Mouse (Mus musculus) spleen, adult 18-20 months (tissue): Measurements from ENCODE around the gene Gucy1b1.

Experiments used
- DNase-seq, 2 experiments: peaks; one replicate each; pipeline ENCODE4 v3.0.0; 2022; ENCODE audit warnings: mixed read lengths in 2 of 2

The Gucy1b1 gene

GRCm38 (mm10) chr3:82074201-82074851 is at the start of gene Gucy1b1:
Gucy1b1 (minus strand) TSS chr3:82074689.
- DNase-seq, result peak; percentile 5 to 11

- no peak for DNase-seq
Observed at GRCm38 (mm10) chr3:82118916-82119315, 44.4 kb upstream of the Gucy1b1 start.

DNA sequence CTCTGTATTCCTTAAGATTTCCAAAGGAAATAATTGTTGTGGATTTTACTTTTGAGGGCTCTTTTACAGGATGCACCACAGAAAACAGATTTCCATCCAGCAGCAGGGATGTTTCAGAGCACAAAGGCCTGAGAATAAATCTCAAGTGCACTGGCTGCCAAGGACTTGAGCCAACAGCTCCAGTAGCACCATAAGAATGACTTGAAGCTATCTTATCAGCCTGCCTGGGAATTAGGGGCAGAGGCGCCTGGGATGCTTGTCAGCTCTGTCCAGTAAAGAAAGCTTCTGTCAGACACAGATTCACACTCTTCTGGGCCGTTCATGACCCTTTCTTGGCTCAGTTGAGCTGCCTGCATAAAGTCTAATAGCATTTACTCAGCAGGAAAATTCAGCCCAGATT is 38.0 kb upstream of the Gucy1b1 start:
- DNase-seq, result no peak

GRCm38 (mm10) chr3:82111986-82112385 is 37.5 kb upstream of the Gucy1b1 start:
- no peak for DNase-seq

- DNase-seq, result no peak
Observed at GRCm38 (mm10) chr3:82108951-82109350, 34.5 kb upstream of the Gucy1b1 start.

DNA sequence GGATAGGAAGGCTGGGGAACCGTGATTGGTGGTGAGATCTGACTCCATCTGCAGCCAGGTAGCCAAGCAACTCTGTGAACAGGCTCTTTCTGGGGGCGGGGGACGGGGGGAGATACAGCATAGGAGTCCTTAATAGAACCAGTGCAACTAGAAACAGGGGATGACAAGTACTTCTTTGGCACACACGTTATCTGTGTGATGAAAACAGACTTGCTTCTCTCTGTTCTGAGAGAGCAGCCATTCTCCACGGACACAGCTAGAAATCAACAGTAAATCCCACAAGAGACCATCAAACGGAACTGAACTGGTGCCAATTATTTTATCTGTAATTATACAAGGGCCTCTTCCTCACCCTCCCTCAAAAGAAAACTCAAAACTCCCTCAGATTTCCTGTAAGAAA is 29.7 kb upstream of the Gucy1b1 start:
- no peak for DNase-seq

GRCm38 (mm10) chr3:82099127-82099526 is 24.6 kb upstream of the Gucy1b1 start:
- no peak for DNase-seq

DNA sequence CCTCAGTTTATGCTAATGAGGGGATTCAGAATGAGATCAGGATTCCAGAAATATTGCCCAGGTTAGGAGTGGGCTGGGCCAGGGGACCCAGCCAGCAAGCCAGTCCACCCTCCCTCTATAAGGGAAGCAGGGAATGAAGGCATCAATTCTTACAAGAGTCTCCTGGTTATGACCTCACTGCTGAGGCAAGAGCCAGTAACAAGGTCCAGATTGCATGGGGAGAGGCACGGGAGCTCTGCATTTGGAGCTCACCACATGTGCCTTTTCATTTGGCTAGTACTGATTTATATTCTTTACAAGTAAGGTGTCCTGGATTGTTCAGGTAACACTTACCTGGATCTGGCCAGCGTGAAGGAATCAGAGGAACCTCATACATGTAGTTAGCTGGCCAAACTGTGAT is 22.3 kb upstream of the Gucy1b1 start:
- DNase-seq, result no peak

DNA sequence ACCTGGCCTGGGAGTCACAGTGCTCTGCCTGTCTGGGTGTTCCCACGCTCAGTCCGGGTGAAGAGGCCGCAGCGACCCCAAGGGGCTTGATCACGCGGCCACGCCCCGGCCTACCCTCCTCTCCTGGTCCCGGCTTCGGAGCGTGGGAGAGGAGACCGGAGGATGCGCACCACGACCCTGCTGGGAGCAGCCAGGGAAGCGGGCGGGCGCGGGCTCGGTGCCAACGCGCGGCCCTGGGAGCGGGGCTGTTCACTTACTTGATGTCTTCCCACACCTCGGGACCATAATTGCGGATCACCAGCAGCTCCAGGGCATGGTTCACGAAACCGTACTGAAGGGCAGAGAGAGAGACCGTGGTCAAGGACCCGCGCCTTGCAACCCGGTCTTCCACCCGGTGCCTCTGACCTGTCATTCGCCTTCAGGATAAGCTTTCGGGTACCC is 728 bp downstream of the Gucy1b1 start:
- DNase-seq, result peak; percentile 7 to 9

- DNase-seq, result no peak
Observed at GRCm38 (mm10) chr3:82067830-82068229, 6.7 kb downstream of the Gucy1b1 start.

- no peak for DNase-seq
Observed at GRCm38 (mm10) chr3:82061402-82062180, 12.9 kb downstream of the Gucy1b1 start.

DNA sequence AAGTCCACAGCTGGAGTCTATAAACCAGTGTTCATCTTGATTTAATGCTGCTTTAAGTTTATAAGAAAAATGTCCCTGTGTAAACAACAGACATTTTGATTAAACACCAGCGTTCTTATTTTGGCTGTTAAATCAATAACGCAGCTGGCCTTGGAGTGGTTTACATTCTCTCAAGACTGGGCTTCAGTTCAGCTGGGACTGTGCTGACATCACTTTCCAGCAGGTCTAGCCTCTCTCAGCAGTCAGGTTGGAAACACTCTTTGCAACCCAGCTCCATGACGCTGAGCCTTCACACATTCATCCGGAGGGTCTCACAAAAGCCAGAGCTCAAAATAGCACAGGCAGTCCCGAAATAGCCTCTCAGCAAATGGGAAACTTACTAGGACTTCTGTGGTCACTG is 17.3 kb downstream of the Gucy1b1 start:
- no peak for DNase-seq

DNA sequence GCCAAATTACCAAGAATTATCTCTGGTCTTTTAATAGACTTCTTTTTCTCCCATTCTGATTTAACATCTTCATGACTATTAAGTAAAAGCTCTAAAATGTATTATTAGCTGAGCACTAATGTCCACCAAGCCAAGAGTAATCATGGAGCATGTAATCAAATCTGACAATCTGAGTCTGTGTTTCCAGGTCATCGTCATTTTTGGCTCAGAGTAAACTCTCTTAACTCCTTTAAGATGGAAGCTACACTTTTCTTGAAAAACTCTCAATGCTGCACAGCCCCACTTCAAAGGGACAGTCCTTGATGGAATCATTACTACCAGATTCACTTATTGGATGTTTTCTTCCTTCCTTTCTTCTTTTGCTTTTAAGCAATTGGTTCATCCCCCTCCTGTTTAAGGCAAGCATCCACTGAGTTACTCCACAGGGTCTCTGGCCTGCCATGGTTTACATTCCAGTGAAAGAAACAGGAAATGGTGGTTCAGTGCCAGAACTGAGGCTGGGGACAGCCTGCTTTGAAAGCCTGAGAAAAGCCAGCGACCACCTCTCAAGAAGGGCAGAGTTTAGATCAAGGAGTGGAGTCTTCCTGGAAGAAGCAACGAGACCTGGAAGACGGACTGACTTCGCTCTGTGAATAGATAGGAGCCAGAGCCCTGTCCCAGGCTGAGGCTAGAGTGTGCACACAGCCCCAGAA is 20.1 kb downstream of the Gucy1b1 start:
- DNase-seq, result no peak

DNA sequence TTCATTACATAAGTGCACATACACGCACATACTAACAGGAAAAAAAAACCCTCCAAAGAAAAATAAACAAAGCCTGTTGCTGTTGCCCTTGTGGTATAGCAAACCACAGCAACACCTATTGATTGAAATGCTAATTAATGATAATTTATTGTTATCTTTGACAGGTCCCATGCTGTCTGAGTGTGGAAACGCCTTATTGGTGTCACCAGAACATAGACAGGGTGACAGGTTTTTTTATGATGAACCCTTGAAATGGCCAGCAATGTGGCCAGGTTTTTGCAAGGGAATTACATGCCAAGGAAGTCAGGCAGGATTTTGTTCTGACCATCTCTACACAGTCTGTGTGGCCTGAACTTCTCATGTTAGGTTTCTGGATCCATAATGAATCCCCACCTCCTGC is 22.5 kb downstream of the Gucy1b1 start:
- no peak for DNase-seq

DNA sequence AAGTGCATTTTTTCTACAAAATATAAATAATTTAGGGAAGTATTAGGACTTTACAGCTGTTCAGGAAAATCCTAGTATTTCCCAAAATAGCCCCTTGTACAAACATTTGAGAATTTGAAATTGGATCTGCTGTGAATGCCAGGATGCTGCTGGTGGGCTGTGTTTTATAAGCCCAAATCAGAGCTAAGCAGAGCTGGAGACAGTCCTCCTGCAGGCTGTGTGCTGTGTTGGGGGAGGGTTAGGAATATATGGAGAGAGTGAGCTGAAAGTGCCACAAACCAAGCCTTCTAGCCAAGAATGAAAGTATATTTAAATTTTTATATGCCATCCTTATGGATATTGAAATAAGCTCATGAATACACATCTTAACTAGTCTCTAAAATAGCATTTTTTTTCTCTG is 23.0 kb downstream of the Gucy1b1 start:
- DNase-seq, result no peak

DNA sequence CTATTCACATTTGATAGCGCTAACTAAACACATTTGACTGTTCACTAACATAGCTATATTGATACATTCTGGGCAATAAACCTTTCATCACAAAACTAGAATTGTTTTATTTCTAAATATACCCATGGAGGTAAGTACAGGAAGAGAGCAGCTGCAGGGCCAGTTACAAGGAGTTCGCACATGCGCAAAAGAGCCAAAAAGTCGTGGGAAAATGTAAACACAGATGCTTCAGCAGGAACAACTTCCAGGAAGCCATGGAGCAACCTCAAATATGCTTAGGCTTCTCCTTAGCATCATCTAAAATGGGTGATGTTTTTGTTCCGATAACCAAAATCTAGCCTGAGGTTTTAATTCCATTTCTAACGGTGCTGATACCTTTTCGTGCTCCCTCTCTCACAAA is 25.8 kb downstream of the Gucy1b1 start:
- DNase-seq, result no peak

DNA sequence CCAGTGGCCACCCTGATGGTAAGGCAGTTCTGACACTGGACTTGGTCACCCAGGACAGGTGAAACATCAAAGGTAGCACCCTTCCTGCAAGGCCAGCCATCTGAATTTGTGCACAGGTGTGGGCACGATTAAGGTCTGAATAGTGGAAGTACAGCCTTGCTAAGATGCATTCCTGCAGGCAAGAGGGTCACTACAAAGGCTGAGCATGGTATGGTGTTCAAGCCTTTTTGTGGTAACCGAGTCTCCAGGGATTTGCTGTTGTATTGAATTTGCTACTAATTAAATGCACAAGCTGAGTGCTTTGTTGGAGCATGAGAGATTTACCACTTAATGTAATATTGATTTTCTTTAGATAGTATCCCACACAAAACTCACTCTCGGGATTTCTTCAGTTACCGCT is 26.4 kb downstream of the Gucy1b1 start:
- DNase-seq, result no peak

DNA sequence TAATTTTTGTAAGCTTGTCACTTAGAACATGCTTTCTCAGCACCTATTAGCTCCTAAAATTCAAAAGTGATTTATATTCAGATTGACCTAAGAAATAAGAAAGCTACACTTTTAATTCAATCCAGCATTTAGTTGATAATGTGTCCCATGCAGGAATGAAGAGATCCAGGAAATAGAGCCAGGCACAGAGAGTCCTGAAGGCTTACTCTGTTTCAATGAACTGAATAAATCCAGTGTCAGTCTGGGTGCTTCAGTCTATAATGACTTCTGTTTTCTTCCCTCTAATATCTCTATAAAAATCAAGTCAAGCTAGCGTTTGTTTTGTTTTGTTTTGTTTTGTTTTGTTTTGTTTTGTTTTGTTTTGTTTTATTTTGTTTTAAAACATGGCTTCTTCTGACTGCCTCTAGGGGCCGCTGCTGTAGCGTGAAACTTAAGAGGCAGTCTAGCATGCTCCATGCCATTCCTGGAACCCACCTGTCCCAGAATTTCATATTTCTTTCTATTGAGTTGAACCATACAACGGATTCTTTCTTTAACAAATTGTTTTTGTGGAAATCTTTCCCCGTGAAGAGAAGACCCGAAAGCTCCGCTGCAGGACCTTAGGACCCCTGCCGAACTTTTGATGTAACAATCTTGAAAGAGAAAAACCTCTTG is 27.3 kb downstream of the Gucy1b1 start:
- DNase-seq, result peak in 1 of 2 experiments; percentile 10

DNA sequence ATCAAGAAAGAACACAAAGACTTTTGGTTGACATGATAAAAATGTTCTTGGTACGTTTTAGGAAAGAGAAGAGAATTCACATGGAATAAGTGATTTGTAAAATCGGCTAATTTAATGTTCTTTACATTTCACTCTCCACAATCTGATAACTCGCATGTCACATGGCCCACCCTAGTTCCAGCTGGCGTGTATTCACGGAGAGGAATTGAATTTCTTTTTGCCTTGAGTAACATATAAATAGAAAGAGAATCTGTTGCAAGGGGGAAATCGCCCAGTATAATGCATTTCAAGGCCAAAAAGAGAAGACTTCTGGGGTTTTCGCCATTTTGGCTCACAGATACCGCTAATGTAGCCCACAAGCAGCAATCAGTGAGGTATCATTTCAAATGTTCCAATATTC is 28.4 kb downstream of the Gucy1b1 start:
- no peak for DNase-seq

DNA sequence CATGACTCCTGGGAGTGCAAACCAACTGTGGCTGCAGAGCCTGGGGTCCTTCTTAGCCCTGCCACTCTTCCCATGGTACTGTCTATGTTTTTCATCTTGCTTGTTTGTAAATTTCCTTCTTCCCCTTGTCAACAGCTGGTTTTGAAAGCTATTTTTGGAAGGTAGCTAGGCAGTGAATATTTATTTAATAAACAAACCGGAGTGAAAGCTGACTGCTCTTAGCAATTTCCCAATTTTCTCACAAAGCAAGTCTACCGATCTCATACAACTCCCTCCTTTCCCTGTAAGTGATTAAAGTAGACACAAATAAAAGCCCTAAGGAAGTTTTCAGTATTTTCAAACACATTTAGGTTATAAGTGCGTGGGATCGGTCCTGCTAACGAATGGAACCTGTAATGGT is 29.6 kb downstream of the Gucy1b1 start:
- no peak for DNase-seq

GRCm38 (mm10) chr3:82043676-82044075 is 30.8 kb downstream of the Gucy1b1 start:
- no peak for DNase-seq

DNA sequence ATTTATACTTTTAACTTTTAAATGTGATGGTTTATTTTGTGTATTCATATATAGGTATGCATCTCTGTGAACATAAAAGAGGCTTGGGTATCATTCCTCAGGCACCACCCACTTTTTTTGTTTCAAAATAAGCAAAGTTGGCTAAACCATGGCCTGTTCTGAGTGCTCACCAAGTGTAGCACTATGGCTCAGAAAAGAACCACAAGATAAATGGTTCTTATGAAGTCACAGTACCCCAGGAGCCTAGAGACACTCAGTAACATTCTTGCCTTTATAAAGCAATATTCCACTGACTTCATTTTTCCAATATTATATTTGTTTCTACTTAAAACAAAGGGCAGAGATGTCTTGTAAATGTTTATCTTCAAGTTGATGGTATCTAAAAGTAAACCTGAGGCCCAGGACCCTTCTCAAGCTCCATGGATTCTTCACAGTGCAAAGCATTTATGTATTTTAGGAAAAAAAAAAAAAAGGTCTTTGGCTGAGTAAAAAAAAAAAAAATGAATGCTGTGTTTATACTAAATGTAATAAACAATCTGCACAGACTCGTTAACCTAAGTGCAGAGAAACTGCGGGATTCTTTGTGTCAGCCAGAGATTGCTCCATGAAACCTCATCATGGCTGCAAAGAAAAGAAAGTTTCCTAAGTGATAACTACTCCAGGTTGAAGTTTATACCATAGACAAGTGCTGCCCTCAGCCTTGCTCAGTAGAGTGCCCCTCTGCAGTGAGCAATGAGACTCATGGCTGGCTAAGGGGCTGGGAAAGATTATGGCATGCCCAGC is 38.0 kb downstream of the Gucy1b1 start:
- no peak for DNase-seq
